Mouse (Mus musculus) forebrain, postnatal 0 days (tissue): ENCODE results near the gene Cldn14. TPM values are rescaled to one million over a fixed set of nuclear protein-coding genes. Genes with fewer than 3 reads are reported as not detected.

Experiments used
- ATAC-seq: fragments of 200-750 bp; cut with Nextera tagmentation; 2 replicates; pipeline ENCODE4 v1.8.0; 2017; ENCODE audit warnings: mild to moderate bottlenecking, moderate library complexity
- DNase-seq: peaks from one replicate; pipeline ENCODE4 v3.0.0-alpha.2; 2015
- H3K27ac ChIP-seq: fragments of 300-500 bp; sonication (generic); 2 replicates; pipeline ENCODE4 v1.5.1; 2014; ENCODE audit warnings: low read depth, mild to moderate bottlenecking, antibody characterized with exemption, low read length, moderate library complexity, mixed read lengths
- H3K27me3 ChIP-seq: fragments of 300-500 bp; sonication (generic); 2 replicates; pipeline ENCODE4 v1.6.1; 2014; ENCODE audit warnings: mild to moderate bottlenecking, low read length, mixed read lengths; ENCODE audit not compliant: insufficient read depth
- H3K36me3 ChIP-seq: fragments of 300-500 bp; sonication (generic); 2 replicates; pipeline ENCODE4 v1.6.1; 2014; ENCODE audit warnings: mild to moderate bottlenecking, moderate library complexity; ENCODE audit not compliant: insufficient read depth
- H3K4me1 ChIP-seq: fragments of 300-500 bp; sonication (generic); 2 replicates; pipeline ENCODE4 v1.6.1; 2014; ENCODE audit warnings: antibody characterized with exemption; ENCODE audit not compliant: insufficient read depth
- H3K4me2 ChIP-seq: fragments of 300-500 bp; sonication (generic); 2 replicates; pipeline ENCODE4 v1.6.1; 2014; ENCODE audit warnings: low read depth, mild to moderate bottlenecking, moderate library complexity
- H3K4me3 ChIP-seq: fragments of 300-500 bp; sonication (generic); 2 replicates; pipeline ENCODE4 v1.5.1; 2014; ENCODE audit warnings: low read depth, low read length, mixed read lengths
- H3K9ac ChIP-seq: fragments of 300-500 bp; sonication (generic); 2 replicates; pipeline ENCODE4 v1.6.1; 2014; ENCODE audit warnings: mild to moderate bottlenecking
- H3K9me3 ChIP-seq: fragments of 300-500 bp; sonication (generic); 2 replicates; pipeline ENCODE4 v1.6.1; 2016; ENCODE audit warnings: low read length
- CTCF ChIP-seq: sonication (generic); IDR thresholded peaks from 2 replicates; pipeline ENCODE4 v1.5.1; 2016; ENCODE audit warnings: antibody characterized with exemption, control low read depth, low read depth
- WGBS: fragments of 180-500 bp; shearing (Covaris S2); extraction: QIAGEN DNeasy Blood & Tissue Kit; methylation state at CpG from one replicate; pipeline ENCODE4 v1.1.7; 2014; 5-methylcytosine and 5-hydroxymethylcytosine counted together
- polyA plus RNA-seq: library from polyadenylated mRNA; unstranded; fragments of >200 nt; fragmentation: Nextera tagmentation; extraction: Ambion mirVana; gene quantifications from 2 replicates; pipeline ENCODE4 v1.2.1, GENCODE M21; 2015
- total RNA-seq: library from RNA; depleted of rRNA; stranded (reverse); fragments of >200 nt; gene quantifications from 2 replicates; pipeline ENCODE4 v1.2.3, GENCODE M21; 2014

Cldn14 gene
- total and polyA plus RNA-seq, 2 experiments from 2014 or later = not detected

DNA sequence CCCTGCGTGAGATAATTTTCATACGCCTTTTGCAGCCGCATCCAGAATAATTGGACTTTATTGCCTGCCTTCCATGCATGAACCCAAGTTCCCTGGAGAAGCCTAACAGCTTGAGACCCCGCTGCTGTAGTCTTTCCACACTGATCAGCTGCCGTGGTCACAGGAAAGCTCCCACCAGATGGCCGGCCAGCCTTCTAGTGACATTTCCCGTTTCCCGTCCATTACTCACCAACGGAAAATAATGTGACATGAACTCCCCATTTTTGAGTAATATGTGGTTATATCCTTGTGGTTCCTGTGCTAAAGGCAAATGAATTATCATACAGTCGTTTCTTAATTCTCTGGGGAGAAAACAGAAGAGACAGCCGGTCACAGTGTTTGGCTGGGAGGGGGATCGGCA is 51.2 kb downstream of the Cldn14 start:
- ATAC-seq (no peak), DNase-seq (no peak)
- 74% methylated on average over 12 of the region's 12 CpGs for WGBS
- no peak overlapping the region for H3K27ac ChIP-seq
- H3K36me3 ChIP-seq = no peaks in the 10 kb centered on the region
- no peak overlapping the region for H3K4me3 ChIP-seq
- no peak for TF ChIP-seq CTCF
- no peaks in the 10 kb centered on the region for H3K4me1 ChIP-seq
- H3K4me2 ChIP-seq = no peak overlapping the region
- no peaks in the 10 kb centered on the region for H3K9me3 ChIP-seq
- no peak overlapping the region for H3K9ac ChIP-seq
- H3K27me3 ChIP-seq = no peaks in the 10 kb centered on the region

DNA sequence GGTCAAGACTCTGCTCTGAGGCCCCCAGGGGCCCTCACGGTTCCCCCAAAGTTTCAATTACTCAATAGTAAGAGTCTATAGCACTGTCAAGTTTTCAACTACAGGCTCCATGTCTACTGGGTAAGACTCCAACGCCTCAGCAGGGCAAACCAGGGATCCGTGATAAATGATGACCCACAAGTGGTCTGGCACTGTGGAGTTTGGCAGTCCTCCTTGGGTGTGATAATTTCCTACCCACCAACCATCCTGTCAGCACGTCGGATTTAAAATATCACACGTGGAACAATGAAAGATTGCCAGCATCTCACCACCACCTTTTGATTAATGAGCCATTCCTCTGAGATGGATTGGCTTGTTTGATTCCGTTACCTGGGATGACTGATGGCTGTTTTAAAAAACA is 51.7 kb downstream of the Cldn14 start:
- Histone ChIP-seq H3K27ac (no peak overlapping the region), H3K4me2 (no peak overlapping the region), H3K9me3 (no peaks in the 10 kb centered on the region), H3K27me3 (no peaks in the 10 kb centered on the region), H3K9ac (no peak overlapping the region), H3K4me3 (no peak overlapping the region), H3K36me3 (no peaks in the 10 kb centered on the region), H3K4me1 (no peaks in the 10 kb centered on the region)
- no peak for ATAC-seq
- 67% methylated on average over 7 of the region's 7 CpGs for WGBS
- no peak for DNase-seq
- no peak for TF ChIP-seq CTCF

DNA sequence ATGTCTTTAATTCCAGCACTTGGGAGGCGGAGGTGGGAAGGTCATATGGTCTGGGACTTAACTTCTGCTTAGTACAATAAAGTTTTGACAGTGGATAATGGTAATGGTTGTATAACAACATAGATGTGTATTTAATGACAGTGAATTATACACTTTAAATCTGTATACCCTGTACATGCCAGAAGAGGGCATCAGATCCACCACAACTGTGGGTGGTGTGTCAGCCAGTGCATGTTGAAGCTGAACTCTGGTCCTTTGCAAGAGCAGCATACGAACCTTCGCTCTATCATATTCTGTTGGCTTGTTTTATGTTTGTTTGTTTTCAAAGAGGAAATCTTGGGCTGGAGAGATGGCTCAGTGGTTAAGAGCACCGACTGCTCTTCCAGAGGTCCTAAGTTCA is 61.2 kb downstream of the Cldn14 start:
- 91% methylated on average over 4 of the region's 4 CpGs for WGBS
- Histone ChIP-seq H3K9me3 (no peaks in the 10 kb centered on the region), H3K4me1 (no peaks in the 10 kb centered on the region), H3K9ac (no peak overlapping the region), H3K27ac (no peak overlapping the region), H3K4me3 (no peak overlapping the region), H3K27me3 (no peaks in the 10 kb centered on the region), H3K4me2 (no peak overlapping the region), H3K36me3 (no peaks in the 10 kb centered on the region)
- no peak for ATAC-seq
- no peak for DNase-seq
- no peak for TF ChIP-seq CTCF

DNA sequence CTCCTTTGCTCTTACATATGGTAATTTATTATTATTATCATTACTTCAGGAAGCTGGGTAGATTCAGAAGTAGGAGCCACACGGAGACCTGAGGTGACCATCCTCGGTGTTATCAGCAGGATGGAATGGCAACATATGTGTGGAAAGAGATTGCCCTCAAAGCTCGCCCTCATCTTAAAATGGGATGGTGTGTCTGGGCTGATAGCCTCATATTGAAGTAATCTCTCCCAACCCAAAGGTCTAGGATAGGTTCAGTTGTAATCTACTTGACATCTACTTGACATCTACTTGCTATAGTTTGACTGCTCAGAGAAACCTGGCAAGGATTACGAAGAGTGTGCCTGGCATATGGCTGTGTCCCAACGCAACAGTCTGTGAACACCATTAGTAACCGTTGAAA is 64.3 kb downstream of the Cldn14 start:
- H3K27ac ChIP-seq = no peak overlapping the region
- H3K27me3 ChIP-seq = no peaks in the 10 kb centered on the region
- TF ChIP-seq CTCF = no peak
- H3K9ac ChIP-seq = no peak overlapping the region
- ATAC-seq (no peak), DNase-seq (no peak)
- WGBS = 80% methylated on average over 6 of the region's 6 CpGs
- no peaks in the 10 kb centered on the region for H3K9me3 ChIP-seq
- no peaks in the 10 kb centered on the region for H3K4me1 ChIP-seq
- no peaks in the 10 kb centered on the region for H3K36me3 ChIP-seq
- H3K4me3 ChIP-seq = no peak overlapping the region
- H3K4me2 ChIP-seq = no peak overlapping the region

DNA sequence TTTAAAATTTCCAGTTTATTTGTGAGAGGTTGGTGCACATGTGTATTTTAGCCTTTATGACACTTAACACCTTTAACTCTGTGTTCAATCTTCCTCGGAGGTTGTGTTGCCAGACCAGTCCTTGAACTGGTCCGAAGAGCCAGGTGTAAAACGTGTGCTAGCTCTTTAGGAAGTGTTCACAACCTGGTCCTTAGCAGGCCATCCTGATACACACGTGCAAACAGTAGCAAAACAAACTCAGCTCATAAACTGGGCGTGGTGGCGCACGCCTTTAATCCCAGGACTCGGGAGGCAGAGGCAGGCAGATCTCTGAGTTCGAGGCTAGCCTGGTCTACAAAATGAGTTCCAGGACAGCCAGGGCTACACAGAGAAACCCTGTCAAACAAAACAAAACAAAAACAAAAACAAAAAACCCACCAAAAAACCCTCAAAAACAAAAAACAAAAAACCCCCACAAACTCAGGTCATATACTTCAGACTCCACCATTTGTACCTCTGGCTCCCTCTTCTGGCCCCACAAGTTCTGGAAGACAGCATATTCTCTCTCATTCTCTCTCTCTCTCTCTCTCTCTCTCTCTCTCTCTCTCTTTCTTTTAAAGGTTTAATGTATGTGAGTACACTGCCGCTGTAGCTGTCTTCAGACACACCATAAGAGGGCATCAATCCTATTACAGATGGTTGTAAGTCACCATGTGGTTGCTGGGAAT is 65.7 kb downstream of the Cldn14 start:
- H3K9me3 ChIP-seq = no peaks in the 10 kb centered on the region
- WGBS = 92% methylated on average over 10 of the region's 10 CpGs
- no peaks in the 10 kb centered on the region for H3K36me3 ChIP-seq
- H3K9ac ChIP-seq = no peak overlapping the region
- no peak overlapping the region for H3K27ac ChIP-seq
- DNase-seq (no peak), ATAC-seq (no peak)
- H3K27me3 ChIP-seq = no peaks in the 10 kb centered on the region
- H3K4me1 ChIP-seq = no peaks in the 10 kb centered on the region
- TF ChIP-seq CTCF = peak; percentile 15; the same call in 1 of the 2 replicates
- H3K4me2 ChIP-seq = no peak overlapping the region
- H3K4me3 ChIP-seq = no peak overlapping the region

DNA sequence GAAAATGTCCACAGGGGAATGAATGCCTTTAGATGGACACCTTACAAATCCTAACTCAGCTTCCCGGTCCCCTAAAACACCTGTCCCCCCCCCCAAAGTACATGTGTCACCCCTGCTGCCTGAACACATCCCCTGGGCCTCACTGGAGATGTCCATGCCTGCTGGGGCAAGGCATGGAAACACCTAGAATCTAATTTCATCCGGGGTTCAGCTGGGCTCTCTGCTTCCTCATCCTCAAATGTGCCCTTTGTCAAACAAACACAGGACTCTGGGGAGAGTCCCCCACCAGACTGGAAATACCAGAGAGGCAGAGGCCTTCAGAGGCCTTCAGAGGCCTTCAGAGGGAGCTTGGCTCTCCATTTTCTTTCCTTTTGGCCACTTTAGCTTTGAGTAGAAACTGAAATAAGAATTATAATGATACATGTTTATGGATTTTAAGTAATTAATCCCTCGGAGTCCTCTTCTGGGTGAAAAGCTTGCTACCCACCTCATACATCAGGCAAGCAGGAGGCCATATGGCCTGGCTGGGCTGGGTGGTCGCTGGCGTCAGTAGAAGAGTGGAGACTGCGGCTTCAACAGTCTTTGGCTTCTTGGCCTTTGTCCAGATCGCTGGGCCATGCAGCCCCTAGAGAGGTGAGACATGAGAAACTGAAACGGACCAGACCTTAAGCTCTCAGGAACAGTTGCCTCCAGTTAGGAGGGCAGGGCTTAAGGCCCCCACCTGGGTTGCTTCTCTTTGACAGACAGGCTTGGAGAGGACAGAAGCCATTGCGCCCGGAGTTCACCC is 66.7 kb downstream of the Cldn14 start:
- no peak overlapping the region for H3K9ac ChIP-seq
- H3K4me1 ChIP-seq = no peaks in the 10 kb centered on the region
- no peaks in the 10 kb centered on the region for H3K27me3 ChIP-seq
- H3K9me3 ChIP-seq = no peaks in the 10 kb centered on the region
- H3K4me2 ChIP-seq = no peak overlapping the region
- H3K27ac ChIP-seq = no peak overlapping the region
- DNase-seq (no peak), ATAC-seq (no peak)
- WGBS = 79% methylated on average over 10 of the region's 10 CpGs
- H3K4me3 ChIP-seq = no peak overlapping the region
- no peak for TF ChIP-seq CTCF
- no peaks in the 10 kb centered on the region for H3K36me3 ChIP-seq

DNA sequence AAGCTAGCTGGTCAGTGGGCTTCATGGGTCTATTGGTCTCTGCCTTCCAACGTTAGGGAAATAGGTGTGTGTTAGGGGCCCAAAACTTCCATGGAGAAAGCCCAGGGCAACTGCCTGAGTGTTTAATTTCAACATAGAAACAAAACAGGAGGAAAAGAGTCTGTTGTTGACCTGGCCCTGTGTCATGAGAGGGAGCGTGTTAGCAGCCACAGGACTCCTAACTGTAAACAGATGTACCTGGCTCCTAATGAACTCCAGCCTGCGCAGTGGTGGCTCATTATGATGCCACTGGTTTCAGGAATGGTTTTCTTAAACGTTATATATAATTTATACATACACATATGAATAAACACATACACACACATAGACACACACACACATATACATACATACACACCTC is 68.7 kb downstream of the Cldn14 start:
- peaks cover 8% of the 10 kb centered on the region; the same call in 1 of the 2 replicates for H3K27me3 ChIP-seq
- H3K27ac ChIP-seq = no peak overlapping the region
- no peaks in the 10 kb centered on the region for H3K9me3 ChIP-seq
- no peak for DNase-seq
- no peak for ATAC-seq
- H3K4me3 ChIP-seq = no peak overlapping the region
- no peaks in the 10 kb centered on the region for H3K36me3 ChIP-seq
- H3K4me1 ChIP-seq = no peaks in the 10 kb centered on the region
- no peak overlapping the region for H3K9ac ChIP-seq
- WGBS = 86% methylated on average over 4 of the region's 4 CpGs
- TF ChIP-seq CTCF = no peak
- H3K4me2 ChIP-seq = no peak overlapping the region
